Mouse (Mus musculus): ENCODE data around the gene Pdia4. TPM values are rescaled to one million over a fixed set of nuclear protein-coding genes. Genes with fewer than 3 reads are reported as not detected.

Pdia4 gene
- total and polyA plus RNA-seq, 3 experiments: 91.4 to 112 TPM; not detected in 1

DNA sequence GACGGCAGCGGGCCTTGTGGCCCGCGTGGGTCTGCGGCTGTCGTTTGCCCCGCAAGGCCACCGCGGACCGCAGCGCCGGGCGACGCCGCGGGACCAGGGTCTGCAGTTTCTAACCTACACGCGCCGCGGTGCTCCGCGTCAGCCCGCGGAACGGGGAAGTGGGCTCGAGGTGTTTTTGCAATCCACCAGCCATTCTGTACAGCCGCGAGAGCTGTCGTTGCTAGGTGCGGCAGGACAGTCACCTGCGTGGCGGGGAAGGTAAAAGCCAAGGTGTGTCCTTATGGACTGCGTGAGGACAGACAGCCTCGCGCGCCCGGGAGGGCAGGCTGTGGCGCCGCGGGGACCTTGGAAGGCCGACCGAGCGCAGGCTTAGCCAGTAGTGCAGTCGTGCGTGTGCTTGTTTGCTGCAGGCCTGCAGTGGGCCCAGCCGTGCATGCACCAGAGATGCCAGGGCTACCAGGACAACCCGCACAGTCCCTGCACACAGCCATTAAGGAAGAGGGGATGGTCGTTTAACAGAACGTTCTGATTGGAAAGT lies 22.8 kb upstream of the Pdia4 start:
- peak overlapping the region; percentile 72 to 91 for H3K4me3 ChIP-seq (ENCODE audit: control insufficient read depth in 1 of 2, insufficient read depth in 1 of 2, low read depth in 2 of 2, low read length in 2 of 2)
- H3K36me3 ChIP-seq (ENCODE audit: control insufficient read depth in 1 of 2, insufficient read depth in 2 of 2, low read length in 2 of 2): peaks cover 2 to 26% of the 10 kb centered on the region in 2 experiments; a peak in 3 of 4 replicates
- DNase-seq (ENCODE audit: low read depth, low spot score): peak; percentile 72
- peaks cover 17% of the 10 kb centered on the region for H3K79me2 ChIP-seq (ENCODE audit: control insufficient read depth, insufficient read depth, low read length, poor library complexity)
- H3K27me3 ChIP-seq (ENCODE audit: control insufficient read depth in 1 of 2, insufficient read depth in 2 of 2, low read length in 2 of 2): no peaks in the 10 kb centered on the region
- H3K9ac ChIP-seq (ENCODE audit: control insufficient read depth, low read depth, low read length, poor library complexity, severe bottlenecking): peak overlapping the region; percentile 82
- H3K9me3 ChIP-seq (replicated peaks; ENCODE audit: insufficient read depth, low read length): no peaks in the 10 kb centered on the region
- peaks cover 12 to 13% of the 10 kb centered on the region in 2 experiments for H3K4me1 ChIP-seq (ENCODE audit: control insufficient read depth in 1 of 2, insufficient read depth in 2 of 2, low read length in 2 of 2)
- TF ChIP-seq KAT2A (conservative IDR thresholded peaks at IDR 0.05; ENCODE audit: low read depth, low read length): no peak
- no peak for TF ChIP-seq EP300 (IDR thresholded peaks at IDR 0.05; ENCODE audit: low read depth in 1 of 2, low read length in 2 of 2)
- 0 out of 4 replicates have a peak, but pooled peaks of 1 of the 2 experiments have one; percentile 4 for TF ChIP-seq POLR2A (IDR thresholded peaks at IDR 0.05; ENCODE audit: control insufficient read depth in 1 of 2, insufficient read depth in 1 of 2, low read depth in 1 of 2, low read length in 2 of 2, poor library complexity in 1 of 2)
- TF ChIP-seq MAZ (IDR thresholded peaks at IDR 0.05; ENCODE audit: low read depth, low read length): no peak
- 0 out of 2 replicates have a peak, but pooled peaks have one; percentile 63 for TF ChIP-seq CHD1 (IDR thresholded peaks at IDR 0.05; ENCODE audit: low read depth, low read length)
- 0 out of 2 replicates have a peak, but pooled peaks have one; percentile 35 for TF ChIP-seq HCFC1 (IDR thresholded peaks at IDR 0.05; ENCODE audit: low read depth, low read length)
- TF ChIP-seq UBTF (IDR thresholded peaks at IDR 0.05; ENCODE audit: borderline replicate concordance, insufficient read depth, low read depth, low read length): peak; percentile 19; the same call in 1 of the 2 replicates
- no peak for TF ChIP-seq CTCF (IDR thresholded peaks at IDR 0.05 in 2 of 3, conservative IDR thresholded peaks at IDR 0.05 in 1 of 3; ENCODE audit: control insufficient read depth in 1 of 3, insufficient read depth in 1 of 3, low read depth in 2 of 3, low read length in 3 of 3, poor library complexity in 1 of 3, severe bottlenecking in 1 of 3)
- TF ChIP-seq SIN3A (IDR thresholded peaks at IDR 0.05; ENCODE audit: low read length): peak; percentile 39
- H3K27ac ChIP-seq (ENCODE audit: control insufficient read depth, low read depth, low read length): peak overlapping the region; percentile 54

DNA sequence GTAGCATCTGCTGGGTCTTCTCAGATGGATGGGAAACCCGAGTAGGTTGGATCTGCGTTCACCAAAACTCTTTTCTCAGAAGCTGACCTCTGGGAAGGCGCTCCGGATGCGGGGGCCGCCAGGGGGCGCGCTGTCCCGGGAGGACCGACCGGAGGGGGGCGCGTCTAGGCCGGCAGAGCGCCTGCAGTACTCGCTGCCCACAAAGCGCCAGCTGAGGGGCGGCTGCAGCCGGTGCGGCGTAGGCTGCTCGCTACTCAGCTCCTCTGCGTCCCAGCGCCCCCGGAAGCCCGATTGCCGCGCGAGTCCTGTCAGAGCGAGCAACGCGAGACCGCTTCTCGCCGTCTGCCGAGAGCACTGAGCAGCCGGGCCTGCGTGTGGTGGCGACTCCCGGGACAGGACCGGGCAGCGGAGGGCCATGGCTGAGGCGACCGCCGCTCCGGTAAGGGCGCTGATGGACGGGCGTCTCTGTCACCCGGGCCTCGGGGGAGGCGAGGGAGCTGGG lies 22.3 kb upstream of the Pdia4 start, which contains the start of gene Zfp398:
Gene Zfp398, plus strand, starts transcription at position 180 of the 502 bp plus-strand sequence.
- Histone ChIP-seq H3K4me3 (ENCODE audit: control insufficient read depth in 1 of 2, insufficient read depth in 1 of 2, low read depth in 2 of 2, low read length in 2 of 2) (peak within 1 kb of the TSS; percentile 72 to 91), H3K27ac (ENCODE audit: control insufficient read depth, low read depth, low read length) (peak within 1 kb of the TSS; percentile 54), H3K9me3 (replicated peaks; ENCODE audit: insufficient read depth, low read length) (no peaks in the 10 kb centered on the region), H3K27me3 (ENCODE audit: control insufficient read depth in 1 of 2, insufficient read depth in 2 of 2, low read length in 2 of 2) (no peaks in the 10 kb centered on the region), H3K9ac (ENCODE audit: control insufficient read depth, low read depth, low read length, poor library complexity, severe bottlenecking) (peak within 1 kb of the TSS; percentile 82), H3K36me3 (ENCODE audit: control insufficient read depth in 1 of 2, insufficient read depth in 2 of 2, low read length in 2 of 2) (peaks cover 0 to 26% of the 10 kb centered on the region in 2 experiments; a peak in 2 of 4 replicates), H3K4me1 (ENCODE audit: control insufficient read depth in 1 of 2, insufficient read depth in 2 of 2, low read length in 2 of 2) (peaks cover 12 to 16% of the 10 kb centered on the region in 2 experiments), H3K79me2 (ENCODE audit: control insufficient read depth, insufficient read depth, low read length, poor library complexity) (peaks cover 17% of the 10 kb centered on the region)
- peak; percentile 96 for DNase-seq (ENCODE audit: low read depth, low spot score)
- TF ChIP-seq POLR2A (IDR thresholded peaks at IDR 0.05; ENCODE audit: control insufficient read depth in 1 of 2, insufficient read depth in 1 of 2, low read depth in 1 of 2, low read length in 2 of 2, poor library complexity in 1 of 2) (peak; percentile 77 to 82; a peak in 3 of 4 replicates), MYC (IDR thresholded peaks at IDR 0.05; ENCODE audit: low read depth, low read length) (no peak), MXI1 (IDR thresholded peaks at IDR 0.05; ENCODE audit: low read depth, low read length) (peak; percentile 83), TAL1 (IDR thresholded peaks at IDR 0.05; ENCODE audit: low read length) (no peak), SIN3A (IDR thresholded peaks at IDR 0.05; ENCODE audit: low read length) (peak; percentile 92), SMC3 (IDR thresholded peaks at IDR 0.05; ENCODE audit: low read depth, low read length) (peak; percentile 70), ELF1 (IDR thresholded peaks at IDR 0.05; ENCODE audit: low read depth, low read length) (peak; percentile 69), ZC3H11A (IDR thresholded peaks at IDR 0.05; ENCODE audit: low read depth, low read length) (peak; percentile 33), ETS1 (IDR thresholded peaks at IDR 0.05; ENCODE audit: low read depth, low read length) (peak; percentile 82), MAZ (IDR thresholded peaks at IDR 0.05; ENCODE audit: low read depth, low read length) (peak; percentile 92), UBTF (IDR thresholded peaks at IDR 0.05; ENCODE audit: borderline replicate concordance, insufficient read depth, low read depth, low read length) (peak; percentile 55; the same call in 1 of the 2 replicates), HCFC1 (IDR thresholded peaks at IDR 0.05; ENCODE audit: low read depth, low read length) (peak; percentile 84), NRF1 (IDR thresholded peaks at IDR 0.05; ENCODE audit: insufficient read depth, low read depth, low read length, poor library complexity, severe bottlenecking) (no peak), ZMIZ1 (IDR thresholded peaks at IDR 0.05; ENCODE audit: low read depth, low read length) (0 out of 2 replicates have a peak, but pooled peaks have one; percentile 51), NELFE (IDR thresholded peaks at IDR 0.05; ENCODE audit: low read depth, low read length) (peak; percentile 76), RAD21 (IDR thresholded peaks at IDR 0.05; ENCODE audit: low read depth, low read length) (peak; percentile 33), TCF12 (IDR thresholded peaks at IDR 0.05; ENCODE audit: low read depth, low read length) (peak; percentile 47; the same call in 1 of the 2 replicates), CTCF (IDR thresholded peaks at IDR 0.05 in 2 of 3, conservative IDR thresholded peaks at IDR 0.05 in 1 of 3; ENCODE audit: control insufficient read depth in 1 of 3, insufficient read depth in 1 of 3, low read depth in 2 of 3, low read length in 3 of 3, poor library complexity in 1 of 3, severe bottlenecking in 1 of 3) (peak; percentile 66 to 100 (median 99)), MAX (IDR thresholded peaks at IDR 0.05; ENCODE audit: low read length) (no peak), POLR2AphosphoS2 (IDR thresholded peaks at IDR 0.05; ENCODE audit: low read length) (peak; percentile 68; the same call in 1 of the 2 replicates), E2F4 (IDR thresholded peaks at IDR 0.05; ENCODE audit: borderline replicate concordance, low read depth, low read length) (no peak), EP300 (IDR thresholded peaks at IDR 0.05; ENCODE audit: low read depth in 1 of 2, low read length in 2 of 2) (0 out of 4 replicates have a peak, but pooled peaks of 1 of the 2 experiments have one; percentile 34), GABPA (IDR thresholded peaks at IDR 0.05; ENCODE audit: low read depth, low read length) (peak; percentile 79; the same call in 1 of the 2 replicates), USF1 (IDR thresholded peaks at IDR 0.05; ENCODE audit: low read depth, low read length) (peak; percentile 21; the same call in 1 of the 2 replicates)
